Mouse (Mus musculus) E14TG2a.4 (cell line): ENCODE results near the gene Zfp2.

ENCODE experiments used
- CTCF ChIP-seq: conservative IDR thresholded peaks from 2 replicates; pipeline ENCODE4 v1.5.1; 2014; ENCODE audit warnings: low read length
- NANOG ChIP-seq: IDR thresholded peaks from 2 replicates; pipeline ENCODE4 v1.6.1; 2014; ENCODE audit warnings: borderline replicate concordance, low read length, mixed read lengths
- POU5F1 ChIP-seq: IDR thresholded peaks from 2 replicates; pipeline ENCODE4 v1.6.1; 2014; ENCODE audit warnings: low read length, borderline replicate concordance

DNA sequence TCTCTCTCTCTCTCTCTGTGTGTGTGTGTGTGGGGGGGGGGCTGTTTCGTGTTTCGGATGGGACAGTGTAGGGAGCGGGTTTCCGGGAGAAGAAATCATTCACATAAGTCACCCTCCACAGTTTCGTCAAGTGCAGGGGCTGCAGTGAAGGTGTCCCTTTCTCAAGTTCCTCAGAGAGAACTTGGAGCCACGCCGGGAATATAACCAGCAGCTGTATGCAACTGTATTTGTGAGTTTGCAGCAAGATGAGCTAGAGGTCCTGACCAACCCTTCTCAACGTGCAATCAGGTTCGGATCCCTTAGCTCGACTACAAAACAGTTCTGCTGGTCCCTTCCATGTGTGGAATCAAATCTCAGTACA lies 29.1 kb downstream of the Zfp2 start:
- no peak for TF ChIP-seq CTCF
- TF ChIP-seq POU5F1: no peak
- TF ChIP-seq NANOG: no peak
